Mouse (Mus musculus) erythroid progenitor cell, adult 5-6 weeks (primary cell): ENCODE measurements around the gene Qsox2. TPM values are rescaled to one million over a fixed set of nuclear protein-coding genes. Genes with fewer than 3 reads are reported as not detected.
A peak's percentile ranks its signal among the peaks of the same experiment; 100 is the strongest.

Source experiments
- ATAC-seq: replicated peaks from 2 replicates; pipeline ENCODE4 v1.8.0; 2016; ENCODE audit warnings: moderate number of reproducible peaks, mild to moderate bottlenecking, moderate TSS enrichment, inconsistent platforms; ENCODE audit not compliant: poor library complexity, low FRiP score, severe bottlenecking
- total RNA-seq, 2 experiments: library from RNA; stranded (forward) in 1 of 2; stranded (reverse) in 1 of 2; fragments of 150-400 nt in 1 of 2; fragments of 186-747, 209-891 nt in 1 of 2; gene quantifications; 2 replicates each; pipeline versions ENCODE4 v1.2.3 to v1.2.4; 2015 to 2017; ENCODE audit warnings: low replicate concordance in 2 of 2

Qsox2 gene
- total RNA-seq, 2 experiments from 2014 or later: 4.6 to 4.7 TPM

DNA sequence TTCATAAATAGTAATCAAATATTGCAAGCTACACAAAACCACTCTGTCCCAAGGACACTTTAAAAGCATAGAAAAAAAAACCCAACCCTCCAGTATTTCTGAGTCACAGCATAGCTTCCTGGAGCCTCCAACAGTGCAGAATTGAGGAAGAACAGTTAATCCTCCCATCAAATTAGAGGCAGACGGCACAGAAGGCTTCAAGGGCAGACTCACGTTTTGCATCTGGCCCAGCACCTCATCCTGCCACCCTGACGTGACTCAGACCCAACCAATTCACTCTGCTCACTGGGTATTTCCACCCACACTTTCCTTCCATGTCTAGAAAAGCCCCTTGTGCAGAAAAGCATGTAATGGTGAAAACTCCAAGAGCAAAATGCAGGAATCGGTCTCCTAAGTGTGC lies 7.1 kb downstream of the Qsox2 start:
- no peak for ATAC-seq

DNA sequence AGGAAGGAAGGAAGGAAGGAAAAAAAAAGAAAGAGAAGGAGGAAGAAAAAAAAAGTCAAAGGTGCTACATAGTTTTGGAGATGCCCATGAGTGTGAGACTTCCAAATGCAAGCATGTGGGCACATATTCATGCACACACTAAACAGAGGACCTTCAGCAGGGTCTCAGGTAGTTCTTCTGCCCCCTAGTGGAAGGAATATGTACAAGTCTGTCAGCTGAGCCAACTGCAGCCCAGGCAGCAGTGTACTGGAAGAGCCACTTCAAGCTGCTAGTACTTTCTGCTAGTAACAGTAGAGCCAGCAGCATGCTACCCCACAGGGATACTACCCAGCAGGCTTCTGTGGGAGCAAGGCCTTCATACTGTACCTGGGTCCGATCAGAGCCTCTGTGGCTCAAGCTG lies 9.5 kb downstream of the Qsox2 start:
- peak; percentile 72 for ATAC-seq

DNA sequence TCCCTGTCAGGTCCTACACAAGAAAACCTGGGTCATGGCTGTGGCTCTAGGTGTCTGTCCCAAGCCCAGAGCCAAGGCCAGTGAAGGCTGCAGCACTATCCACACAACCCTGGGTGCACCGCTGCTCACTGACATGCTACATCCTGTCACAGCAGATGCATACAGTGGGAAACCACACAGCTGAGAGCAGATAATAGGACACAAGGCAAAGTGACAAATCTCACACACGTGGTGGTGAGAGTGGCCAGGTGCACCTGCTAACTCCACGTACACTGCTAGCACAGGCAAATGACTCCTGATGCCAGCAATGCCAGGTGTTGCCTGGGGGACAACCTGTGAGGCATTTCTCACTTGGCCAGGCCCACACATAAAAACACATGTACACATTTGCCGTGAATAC lies 12.1 kb downstream of the Qsox2 start:
- ATAC-seq: no peak

DNA sequence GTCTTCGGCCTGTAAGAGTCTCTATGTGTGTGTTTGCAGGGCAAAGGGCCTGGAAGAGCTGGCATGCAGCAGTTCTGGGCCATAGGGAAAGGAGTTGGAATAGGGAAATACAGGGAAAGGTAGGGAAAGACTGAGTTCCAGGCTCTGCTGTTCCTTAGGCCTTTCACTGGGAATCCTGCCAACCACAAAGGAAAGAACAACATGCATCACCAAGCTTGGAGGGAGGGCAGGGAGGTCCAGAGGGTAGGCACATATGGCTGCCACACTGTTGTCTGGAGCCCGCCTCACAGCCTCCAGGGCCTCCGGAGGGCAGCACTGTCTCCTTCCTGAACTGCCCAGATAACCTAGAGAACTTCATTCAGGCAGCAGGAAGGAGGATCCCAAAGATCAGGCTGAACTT lies 13.4 kb downstream of the Qsox2 start:
- no peak for ATAC-seq

DNA sequence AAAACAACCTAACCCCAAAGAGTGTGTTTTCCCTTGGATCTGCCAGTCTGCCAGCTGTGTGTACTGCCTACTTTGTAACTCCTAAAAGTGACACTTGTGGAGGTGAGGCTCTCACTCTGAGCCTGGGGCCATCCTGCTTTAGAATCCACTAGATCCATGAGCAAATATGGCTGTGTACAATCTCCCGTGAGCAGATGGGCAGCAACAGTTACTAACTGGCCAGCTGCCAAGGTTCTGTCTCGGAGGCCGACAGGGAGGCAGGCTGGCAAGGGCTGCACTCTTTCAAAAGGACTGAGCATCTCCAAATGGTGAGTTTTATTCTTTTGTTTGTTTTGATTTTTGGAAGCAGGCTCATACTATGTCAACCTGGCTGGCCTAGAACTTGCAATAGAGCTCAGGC lies 22.8 kb downstream of the Qsox2 start:
- peak; percentile 83 for ATAC-seq

DNA sequence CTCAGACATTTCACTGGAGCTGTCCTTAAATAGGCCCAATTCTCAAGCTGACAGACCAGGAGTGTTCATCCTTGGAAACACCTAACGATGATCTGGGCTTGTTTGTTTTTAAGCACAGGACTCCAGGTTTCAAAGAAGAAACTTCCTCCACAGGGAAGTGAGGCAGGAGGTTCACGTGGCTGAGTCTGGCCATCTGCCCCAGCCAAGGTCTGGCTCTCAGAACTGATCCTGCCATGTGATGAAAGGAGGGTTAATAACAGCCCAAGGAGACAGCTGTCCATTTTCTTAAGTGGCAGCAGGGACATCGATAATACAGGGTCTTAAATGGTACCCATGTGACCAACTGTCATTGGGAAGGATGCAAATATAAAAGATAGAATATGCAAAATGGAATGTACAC lies 27.8 kb downstream of the Qsox2 start:
- ATAC-seq: no peak

DNA sequence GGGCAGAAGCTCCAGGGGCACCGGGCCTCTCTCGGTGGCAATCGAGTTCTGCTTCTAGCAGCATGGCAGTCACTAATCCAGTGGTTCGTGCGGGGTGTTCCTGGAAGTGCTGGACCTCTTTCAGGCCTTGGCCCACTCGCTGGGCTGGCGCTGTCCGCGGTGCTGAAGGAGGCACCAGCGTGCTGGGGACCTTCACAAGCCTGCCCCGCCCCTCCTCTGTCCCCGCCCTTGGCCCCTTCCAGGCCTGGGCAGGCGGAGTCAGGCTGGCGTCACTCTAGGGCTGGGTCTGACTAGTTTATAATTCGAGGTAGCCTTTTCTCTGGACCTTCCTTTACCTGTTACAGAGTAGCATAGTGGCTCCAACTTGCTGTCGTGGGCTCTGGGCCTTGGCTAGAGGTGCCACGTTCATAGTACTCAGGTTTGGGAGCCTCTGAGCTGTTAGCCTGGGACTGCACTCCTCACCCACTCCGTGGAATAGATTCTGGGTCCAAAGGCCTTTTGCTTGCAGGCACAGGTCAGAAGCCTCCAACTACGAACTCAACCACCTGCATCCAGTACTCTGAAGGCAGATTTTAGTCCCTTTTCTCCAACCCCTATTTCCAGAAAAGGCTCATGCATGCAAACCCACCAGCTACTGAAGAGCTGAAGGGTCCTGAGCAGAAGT lies 29.1 kb downstream of the Qsox2 start, which contains the start of gene Lhx3:
TSS of gene Lhx3 (minus strand) at position 164 of the 664 bp plus-strand sequence.
- 0 out of 2 replicates have a peak, but pooled peaks have one; percentile 48 for ATAC-seq

DNA sequence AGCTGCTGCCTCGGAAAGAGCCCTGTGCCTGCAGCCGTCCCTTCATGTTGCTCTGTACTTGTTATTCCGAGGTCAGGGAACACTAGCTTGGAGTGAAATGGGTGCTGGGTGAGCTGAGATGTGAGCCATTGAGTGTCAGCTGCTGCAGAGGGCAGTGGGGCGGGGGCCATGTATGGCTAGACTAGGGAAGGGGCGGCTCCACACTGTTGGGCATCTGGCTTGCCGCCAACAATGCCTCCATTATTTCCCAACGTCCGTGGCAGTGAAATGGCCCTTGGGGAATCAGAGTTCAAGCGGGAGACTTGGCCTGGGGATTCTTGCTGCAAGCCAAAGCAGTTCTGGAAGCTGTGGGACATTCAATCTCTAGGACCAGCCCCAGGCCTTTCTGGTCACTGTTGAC lies 29.8 kb downstream of the Qsox2 start:
- ATAC-seq: no peak

DNA sequence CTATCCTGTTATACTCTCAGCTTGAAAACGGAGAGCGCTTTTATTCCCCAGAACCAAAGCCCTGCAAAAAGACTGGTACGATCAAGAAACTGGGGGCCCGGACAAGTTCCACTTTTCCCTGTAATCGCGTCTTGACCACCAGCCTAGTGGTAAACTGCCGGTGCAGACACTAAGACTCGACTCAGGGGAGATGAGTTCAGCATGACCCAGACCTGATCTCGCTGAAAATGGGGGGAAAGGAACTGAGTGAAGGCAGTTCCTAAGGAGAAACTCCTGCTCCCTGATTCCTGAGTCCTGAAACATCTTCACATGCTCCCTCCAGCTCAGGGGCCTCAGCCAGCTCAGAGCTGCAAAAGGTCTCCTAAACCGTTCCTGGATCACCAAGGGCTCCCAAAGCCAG lies 31.6 kb downstream of the Qsox2 start:
- no peak for ATAC-seq

DNA sequence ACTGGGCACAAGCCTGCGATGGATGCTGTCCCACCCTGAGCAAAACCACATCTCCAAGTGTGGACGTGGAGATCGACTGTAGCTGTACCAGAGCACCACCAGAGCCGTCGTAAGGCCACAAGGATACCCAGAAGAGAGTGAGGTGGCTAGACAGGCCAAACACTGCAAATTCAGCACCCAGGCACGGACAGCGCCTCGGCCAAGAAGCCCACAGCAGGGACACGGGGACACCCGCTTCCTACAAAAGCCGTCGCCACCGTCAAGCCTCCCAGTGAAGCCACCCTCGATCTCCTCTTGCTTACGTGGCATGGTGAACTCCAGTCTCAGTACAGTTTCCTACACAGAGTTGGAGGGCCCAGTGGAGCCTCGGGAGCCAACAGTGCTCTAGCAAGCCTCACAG lies 32.2 kb downstream of the Qsox2 start:
- no peak for ATAC-seq

DNA sequence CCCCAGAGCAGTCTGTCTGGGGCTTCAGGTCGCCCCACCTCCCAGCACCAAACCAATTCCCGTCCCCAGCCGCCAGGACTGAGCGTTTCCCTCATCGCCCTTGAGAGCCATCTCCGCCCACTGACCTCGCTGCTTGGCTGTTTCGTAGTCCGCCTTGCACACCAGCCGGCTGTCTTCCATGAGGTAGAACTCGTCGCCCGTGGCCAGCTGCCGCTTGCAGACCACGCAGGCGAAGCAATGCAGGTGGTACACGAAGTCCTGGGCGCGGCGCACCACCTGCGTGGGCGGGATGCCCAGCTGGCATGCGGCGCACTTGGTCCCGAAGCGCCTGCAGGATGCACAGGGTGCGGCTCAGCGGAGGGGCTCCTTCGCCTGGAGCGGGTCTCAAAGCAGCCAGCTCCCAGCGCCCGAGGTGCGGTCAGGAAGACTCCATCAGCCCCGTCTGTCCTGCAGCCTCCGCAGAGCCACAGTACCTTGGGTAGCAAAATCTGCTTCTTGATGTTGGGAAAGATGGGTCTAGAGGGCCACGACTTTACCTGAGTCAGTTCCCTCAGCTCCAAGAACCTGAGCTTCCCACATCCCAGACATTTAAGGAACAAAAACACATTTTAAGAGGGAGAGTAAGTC lies 34.4 kb downstream of the Qsox2 start:
- ATAC-seq: no peak

DNA sequence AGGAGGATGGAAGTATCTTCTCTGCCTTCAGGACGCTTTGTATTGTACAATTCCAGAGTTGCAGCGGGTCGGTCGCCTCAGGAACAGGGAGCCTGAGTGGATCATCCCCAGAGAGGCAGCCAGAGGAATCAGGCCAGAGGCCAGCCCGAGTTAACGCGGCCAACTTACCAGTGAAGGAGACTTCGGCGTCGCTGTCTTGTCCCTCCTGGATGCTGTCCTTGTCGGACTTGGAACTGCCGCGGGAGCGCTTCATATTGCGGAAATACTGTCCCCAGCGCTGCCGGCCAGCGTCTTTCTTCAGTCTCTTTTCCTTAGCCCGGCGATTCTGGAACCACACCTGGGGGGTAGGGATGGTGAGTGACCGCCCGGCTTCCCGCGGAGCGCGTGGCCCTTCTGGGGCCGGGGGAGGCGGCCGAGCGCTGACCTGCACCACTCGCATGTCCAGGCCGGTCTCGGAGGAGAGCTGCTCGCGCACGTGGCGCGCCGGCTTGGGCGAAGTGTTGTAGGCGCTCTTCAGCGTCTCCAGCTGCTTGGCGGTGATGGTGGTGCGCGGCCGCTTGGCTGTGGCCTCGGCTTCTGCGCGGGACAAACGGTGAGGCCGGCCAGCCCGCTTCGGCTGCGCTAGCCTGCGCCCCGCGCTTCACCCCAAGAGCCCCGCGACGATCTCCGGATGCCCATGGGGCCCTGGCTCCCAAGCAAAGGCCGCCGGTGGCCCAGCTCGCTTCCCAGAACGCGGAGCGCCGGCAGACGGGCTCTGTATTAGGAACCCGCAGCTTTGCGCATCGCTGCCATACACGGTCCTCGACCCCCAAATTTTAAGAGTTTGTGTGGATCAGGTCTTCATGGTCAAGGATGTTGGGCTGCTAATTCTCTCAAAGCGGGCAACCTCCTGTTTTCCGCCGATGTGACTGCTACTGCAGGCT lies 35.1 kb downstream of the Qsox2 start:
- no peak for ATAC-seq

DNA sequence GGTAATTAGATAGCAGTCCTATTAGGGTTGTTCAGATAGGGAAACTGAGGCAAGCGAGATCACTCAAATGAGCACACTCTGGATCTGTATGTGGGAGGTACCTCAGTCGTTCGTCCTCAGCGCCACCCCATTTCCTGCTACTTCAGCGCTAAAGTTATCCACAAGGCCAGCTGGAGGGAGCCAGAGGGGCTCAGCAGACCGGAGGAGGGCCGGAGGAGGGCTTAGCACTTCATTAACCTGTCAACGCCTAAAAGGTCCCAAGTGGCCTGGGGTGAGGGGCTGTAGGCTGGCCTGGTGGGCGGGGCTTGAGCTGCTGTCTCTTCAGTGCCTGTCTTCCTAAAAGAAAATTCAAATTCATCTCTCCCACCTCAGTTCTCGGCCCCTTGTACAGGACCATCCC lies 38.8 kb downstream of the Qsox2 start:
- no peak for ATAC-seq

DNA sequence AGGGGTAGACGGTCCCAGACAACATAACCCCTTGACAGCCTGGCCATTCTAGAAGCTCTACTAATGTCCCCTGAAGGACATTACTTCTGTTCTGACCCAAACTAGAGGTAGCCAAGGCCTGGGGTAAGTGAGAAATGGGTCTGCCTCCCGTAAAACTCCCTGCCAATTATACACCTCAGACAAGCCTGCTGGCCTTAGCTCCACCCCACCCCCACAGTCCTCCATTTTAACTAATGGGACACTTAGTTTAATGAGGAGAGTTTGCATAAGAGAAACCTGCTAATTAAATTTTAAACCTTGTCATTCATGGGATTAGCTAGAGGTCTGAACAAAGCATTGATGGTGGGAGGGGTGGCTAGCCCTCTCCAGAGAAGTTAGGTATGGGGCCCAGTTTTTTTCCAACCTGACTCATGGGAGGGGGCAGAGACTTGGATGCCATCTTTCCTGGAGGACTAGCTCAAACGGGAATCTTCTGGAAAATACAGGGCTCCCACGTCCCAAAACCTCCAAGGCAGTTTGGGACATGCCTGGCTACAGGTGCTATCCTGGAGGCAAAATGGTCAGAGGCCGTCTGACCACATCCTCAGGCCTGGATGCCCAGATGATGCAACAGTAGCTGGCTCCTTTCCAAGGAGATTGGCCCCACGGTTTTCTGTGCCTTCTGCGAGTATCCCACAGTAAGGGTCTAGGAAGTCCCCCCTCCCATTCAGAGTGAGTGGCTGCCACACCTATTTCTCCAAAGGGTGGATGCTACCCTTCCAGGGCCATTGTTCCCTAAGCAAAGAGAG lies 42.6 kb downstream of the Qsox2 start:
- no peak for ATAC-seq

DNA sequence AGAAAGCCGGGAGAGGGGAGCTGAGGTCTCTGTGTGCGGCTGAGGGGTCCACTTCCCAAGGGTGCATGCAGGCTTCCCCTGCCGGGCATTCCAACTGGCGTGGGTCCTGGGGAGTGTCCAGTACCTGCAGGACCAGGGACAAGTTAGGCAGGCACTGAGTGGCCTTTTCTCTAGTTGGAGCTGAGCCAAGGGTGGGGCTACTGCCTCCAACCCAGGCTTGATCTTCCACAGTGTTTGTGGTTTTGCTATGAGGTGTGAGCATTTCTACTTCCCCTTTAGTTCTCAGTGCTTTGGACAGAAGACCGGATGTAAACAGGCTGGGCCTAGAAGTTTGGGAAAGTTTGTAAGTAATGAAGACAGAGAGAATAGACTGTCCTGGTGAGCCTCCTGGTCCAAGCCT lies 48.8 kb downstream of the Qsox2 start:
- no peak for ATAC-seq

DNA sequence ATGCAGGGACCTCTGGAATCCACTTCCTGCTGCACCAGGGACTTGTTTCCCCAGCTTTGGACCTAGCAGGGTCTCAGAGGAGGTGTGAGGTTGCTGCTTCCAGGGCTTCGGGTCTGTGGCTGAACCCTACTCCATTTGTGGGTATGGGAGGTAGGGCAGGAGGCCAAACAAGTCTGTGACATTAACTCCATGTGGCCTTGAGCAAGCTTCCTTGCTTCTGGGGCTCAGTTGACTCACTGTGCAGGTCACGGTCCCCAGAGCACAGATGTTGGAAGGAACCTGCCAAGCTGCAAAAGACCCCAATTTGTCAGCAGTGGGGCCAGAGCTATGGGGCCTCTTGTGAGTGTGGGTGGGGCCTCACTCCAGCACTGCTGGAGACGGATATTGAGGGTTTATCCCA lies 53.0 kb downstream of the Qsox2 start:
- no peak for ATAC-seq

DNA sequence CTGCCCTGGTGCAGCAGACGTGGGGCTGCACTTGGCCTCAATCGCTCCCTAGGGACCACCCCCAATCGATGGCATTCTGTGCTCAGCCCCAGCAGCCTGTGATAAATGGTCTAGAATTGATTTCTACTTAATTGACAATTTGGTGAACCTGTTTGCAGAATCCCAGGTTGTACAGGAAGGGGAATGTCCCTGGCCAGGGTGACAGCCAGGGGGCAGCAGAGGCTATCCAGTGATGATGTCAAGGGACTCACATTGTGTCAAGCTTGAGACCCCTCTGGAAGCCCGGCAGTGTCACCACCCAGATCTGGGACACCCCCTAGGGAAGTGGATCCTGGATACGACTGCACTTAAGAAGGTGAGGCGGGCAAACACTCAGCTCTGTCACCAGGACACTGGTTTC lies 54.7 kb downstream of the Qsox2 start:
- no peak for ATAC-seq

DNA sequence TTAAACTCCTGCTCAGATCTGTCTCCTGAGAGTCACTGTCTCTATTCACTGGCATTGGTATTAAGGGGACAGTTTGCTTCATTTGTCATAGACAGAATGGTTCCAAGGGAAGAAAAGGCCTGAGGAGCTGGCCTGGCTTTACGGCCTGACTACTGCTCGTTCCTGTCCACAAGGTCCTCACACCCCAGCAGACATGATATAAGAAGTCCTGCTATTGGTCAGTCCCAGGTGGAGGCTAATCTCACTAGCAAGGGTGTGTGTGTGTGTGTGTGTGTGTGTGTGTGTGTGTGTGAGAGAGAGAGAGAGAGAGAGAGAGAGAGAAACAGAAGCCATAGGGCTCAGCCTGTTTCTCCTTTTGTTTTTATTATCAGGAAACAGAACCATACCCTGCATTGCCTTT lies 60.1 kb downstream of the Qsox2 start:
- no peak; the same call in 1 of the 2 replicates for ATAC-seq

DNA sequence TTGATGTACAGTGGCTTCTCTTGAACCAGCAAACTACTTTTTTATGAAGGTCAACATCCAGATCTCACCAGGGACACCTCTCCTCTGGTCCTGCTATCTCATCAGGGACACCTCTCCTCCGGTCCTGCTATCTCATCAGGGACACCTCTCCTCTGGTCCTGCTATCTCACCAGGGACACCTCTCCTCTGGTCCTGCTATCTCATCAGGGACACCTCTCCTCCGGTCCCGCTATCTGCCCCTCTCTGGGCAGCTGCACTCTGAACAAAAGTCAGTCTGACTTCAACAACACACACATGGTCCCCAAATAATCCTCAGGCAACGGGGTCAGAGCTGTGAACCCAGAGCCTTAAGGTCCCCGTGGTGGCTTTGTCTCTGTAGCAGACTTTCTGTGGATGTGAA lies 60.6 kb downstream of the Qsox2 start:
- ATAC-seq: peak; percentile 88

DNA sequence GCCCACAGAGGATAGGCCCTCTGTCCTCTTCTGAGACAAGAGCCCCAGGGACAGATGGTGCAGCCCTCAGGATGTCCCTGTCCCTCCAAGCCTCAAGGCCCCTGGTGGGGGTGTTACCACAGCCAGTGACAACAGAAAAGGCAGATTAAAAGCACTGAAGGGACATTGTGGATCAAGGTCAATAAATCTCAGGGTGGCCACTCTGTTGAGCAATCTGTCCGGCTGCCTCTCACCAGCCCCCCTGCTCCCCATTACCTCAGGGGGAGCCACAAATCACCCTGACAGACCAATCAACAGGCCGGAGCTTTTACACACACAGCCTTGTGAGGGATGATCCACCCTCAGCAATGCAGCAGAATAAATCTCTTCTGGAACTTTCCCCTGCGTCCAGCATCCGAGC lies 62.1 kb downstream of the Qsox2 start:
- no peak for ATAC-seq
